Mouse (Mus musculus) myocyte (in vitro differentiated cells): ENCODE measurements at regions not wholly inside any gene's neighbourhood (a gene's known extent, or its start where the extent isn't known, plus 50 kb on each side); places are given as distances from the start of the nearest gene placed in this dataset.

Experiments used
- CEBPB ChIP-seq: IDR thresholded peaks from 2 replicates; pipeline ENCODE4 v1.6.1; 2011; ENCODE audit warnings: mild to moderate bottlenecking, moderate library complexity; ENCODE audit not compliant: poor library complexity, insufficient read depth, severe bottlenecking
- E2F4 ChIP-seq: IDR thresholded peaks from one replicate; pipeline ENCODE4 v1.6.1; 2011; ENCODE audit warnings: mild to moderate bottlenecking, control low read depth, moderate library complexity; ENCODE audit not compliant: insufficient read depth
- MAX ChIP-seq: IDR thresholded peaks from one replicate; pipeline ENCODE4 v1.6.1; 2011; ENCODE audit warnings: low read depth, mild to moderate bottlenecking, control low read depth
- MYOD1 ChIP-seq, 3 experiments: IDR thresholded peaks; one replicate each; pipeline ENCODE4 v1.6.1; 2011; ENCODE audit warnings: control low read depth in 2 of 3, low read depth in 2 of 3, mild to moderate bottlenecking in 2 of 3, moderate library complexity in 1 of 3; ENCODE audit not compliant: insufficient read length in 2 of 3, control insufficient read depth in 1 of 3
- MYOG ChIP-seq, 3 experiments: IDR thresholded peaks; one replicate each; pipeline ENCODE4 v1.6.1; 2011; ENCODE audit warnings: control low read depth in 2 of 3, low read depth in 2 of 3, mild to moderate bottlenecking in 2 of 3; ENCODE audit not compliant: insufficient read length in 2 of 3, control insufficient read depth in 1 of 3, insufficient read depth in 1 of 3
- POLR2A ChIP-seq: IDR thresholded peaks from one replicate; pipeline ENCODE4 v1.6.1; 2011; ENCODE audit warnings: low read depth, mild to moderate bottlenecking, control low read depth, moderate library complexity; ENCODE audit not compliant: insufficient read length
- POLR2AphosphoS2 ChIP-seq: IDR thresholded peaks from one replicate; pipeline ENCODE4 v1.6.1; 2011; ENCODE audit warnings: low read depth, control low read depth; ENCODE audit not compliant: insufficient read length
- REST ChIP-seq: IDR thresholded peaks from one replicate; pipeline ENCODE4 v1.6.1; 2011; ENCODE audit warnings: mild to moderate bottlenecking, control low read depth, moderate library complexity; ENCODE audit not compliant: insufficient read depth, insufficient read length
- SRF ChIP-seq: IDR thresholded peaks from one replicate; pipeline ENCODE4 v1.6.1; 2011; ENCODE audit warnings: low read depth; ENCODE audit not compliant: control insufficient read depth, insufficient read length
- TCF12 ChIP-seq: IDR thresholded peaks from one replicate; pipeline ENCODE4 v1.6.1; 2011; ENCODE audit warnings: mild to moderate bottlenecking, control low read depth; ENCODE audit not compliant: poor library complexity, insufficient read depth, severe bottlenecking
- TCF3 ChIP-seq: IDR thresholded peaks from one replicate; pipeline ENCODE4 v1.6.1; 2011; ENCODE audit warnings: low read depth, control low read depth; ENCODE audit not compliant: insufficient read length
- USF1 ChIP-seq: IDR thresholded peaks from one replicate; pipeline ENCODE4 v1.6.1; 2011; ENCODE audit warnings: low read depth, mild to moderate bottlenecking, control low read depth, moderate library complexity

GRCm38 (mm10) chr12:80023107-80024078 is 89.4 kb downstream of the Zfp36l1 start:
- no peak for TF ChIP-seq POLR2A
- TF ChIP-seq CEBPB, result no peak
- TF ChIP-seq E2F4, result no peak
- no peak for TF ChIP-seq TCF12
- TF ChIP-seq USF1, result no peak
- no peak for TF ChIP-seq MYOD1 (IDR thresholded peaks at IDR 0.05; ENCODE audit: control insufficient read depth in 1 of 3, insufficient read length in 2 of 3, low read depth in 2 of 3)
- TF ChIP-seq TCF3, result no peak
- no peak for TF ChIP-seq POLR2AphosphoS2
- no peak for TF ChIP-seq SRF
- no peak for TF ChIP-seq MYOG (IDR thresholded peaks at IDR 0.05; ENCODE audit: control insufficient read depth in 1 of 3, insufficient read depth in 1 of 3, insufficient read length in 2 of 3, low read depth in 2 of 3)
- TF ChIP-seq MAX, result no peak
- TF ChIP-seq REST, result no peak
